Mouse (Mus musculus): ENCODE data around the gene Trim12c.

DNA sequence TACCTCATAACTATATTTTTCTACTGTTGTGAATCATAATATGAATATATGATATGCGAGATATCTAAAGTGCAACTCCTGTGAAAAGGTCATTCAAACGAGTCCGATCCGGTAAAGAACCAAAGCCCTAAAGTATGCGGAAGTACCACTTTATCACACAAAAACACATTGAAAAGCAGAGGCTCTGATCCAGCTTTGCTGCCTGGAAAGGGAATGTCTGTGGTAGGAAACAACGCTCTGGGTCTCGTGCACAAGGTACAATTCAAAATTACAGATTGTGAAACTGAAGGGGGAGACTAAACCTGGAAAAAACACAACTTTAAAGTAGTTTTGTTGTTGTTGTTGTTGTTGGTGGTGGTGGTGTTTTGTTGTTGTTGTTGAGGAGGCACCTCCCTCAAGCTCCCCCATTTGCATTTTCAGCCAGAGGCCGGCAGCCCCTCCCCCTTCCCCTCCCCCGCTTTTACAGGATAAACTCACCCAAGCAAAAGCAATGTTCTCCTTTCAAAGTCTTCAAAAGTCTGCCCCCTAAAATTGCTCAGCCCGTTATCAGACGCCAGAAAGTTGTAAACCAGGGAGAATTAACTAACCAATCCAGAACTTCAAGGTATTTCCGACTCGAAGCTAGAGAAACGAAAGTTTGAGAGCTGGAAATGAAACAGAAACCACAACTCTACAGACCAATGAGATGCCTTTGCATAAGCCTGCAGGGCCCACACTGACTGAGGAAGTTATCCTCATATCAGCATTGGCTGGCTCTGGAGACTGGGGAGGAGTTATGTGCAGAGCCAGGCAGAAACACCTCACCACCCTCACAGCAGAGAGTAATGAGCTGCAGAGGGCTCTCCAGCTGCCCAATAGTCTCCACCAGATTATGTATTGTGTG is at the start of gene Trim12c:
- no peak for TF ChIP-seq HCFC1 (IDR thresholded peaks at IDR 0.05; ENCODE audit: borderline replicate concordance, insufficient read depth, low read length)
- TF ChIP-seq MAFK (IDR thresholded peaks at IDR 0.05; ENCODE audit: insufficient read depth, low read depth, low read length), result no peak
- TF ChIP-seq ZNF384 (IDR thresholded peaks at IDR 0.05; ENCODE audit: low read depth, low read length), result no peak

Measured in ES-E14 (cell line).